Mouse (Mus musculus) MEL (cell line): ENCODE data around the gene Abhd4. TPM values are rescaled to one million over a fixed set of nuclear protein-coding genes. Genes with fewer than 3 reads are reported as not detected.

Source experiments
- DNase-seq: peaks from one replicate; pipeline ENCODE4 v3.0.0; 2011; ENCODE audit warnings: low read depth, low spot score
- H3K27ac ChIP-seq: 2 replicates; pipeline ENCODE4 v1.5.1; 2012; ENCODE audit warnings: low read depth, mild to moderate bottlenecking, control low read depth, low read length, moderate library complexity; ENCODE audit not compliant: control insufficient read depth
- H3K27me3 ChIP-seq, 2 experiments: fragments of 150-350 bp in 1 of 2; sonication (generic) in 1 of 2; 2 replicates each; pipeline ENCODE4 v1.6.1; 2012; ENCODE audit warnings: low read length in 2 of 2, mild to moderate bottlenecking in 2 of 2, improper control_type of control experiment in 1 of 2, moderate library complexity in 1 of 2; ENCODE audit not compliant: insufficient read depth in 2 of 2, control insufficient read depth in 1 of 2
- H3K36me3 ChIP-seq, 2 experiments: 2 replicates each; pipeline ENCODE4 v1.6.1; 2012 to 2014; ENCODE audit warnings: low read length in 2 of 2, improper control_type of control experiment in 1 of 2, inconsistent platforms in 1 of 2, mild to moderate bottlenecking in 1 of 2; ENCODE audit not compliant: insufficient read depth in 2 of 2, control insufficient read depth in 1 of 2
- H3K4me1 ChIP-seq, 2 experiments: fragments of 150-350 bp in 1 of 2; sonication (generic) in 1 of 2; 2 replicates each; pipeline ENCODE4 v1.6.1; 2012; ENCODE audit warnings: low read length in 2 of 2, improper control_type of control experiment in 1 of 2, mild to moderate bottlenecking in 1 of 2; ENCODE audit not compliant: insufficient read depth in 2 of 2, control insufficient read depth in 1 of 2
- H3K4me3 ChIP-seq, 2 experiments: fragments of 150-350 bp in 1 of 2; sonication (generic) in 1 of 2; 2 replicates each; pipeline ENCODE4 v1.5.1; 2012; ENCODE audit warnings: low read depth in 2 of 2, low read length in 2 of 2, mild to moderate bottlenecking in 2 of 2, moderate library complexity in 2 of 2, control low read depth in 1 of 2, improper control_type of control experiment in 1 of 2; ENCODE audit not compliant: control insufficient read depth in 1 of 2, insufficient read depth in 1 of 2
- H3K79me2 ChIP-seq: 2 replicates; pipeline ENCODE4 v1.6.1; 2012; ENCODE audit warnings: mild to moderate bottlenecking, low read length, moderate library complexity; ENCODE audit not compliant: control insufficient read depth, poor library complexity, insufficient read depth
- H3K9ac ChIP-seq: 2 replicates; pipeline ENCODE4 v1.6.1; 2012; ENCODE audit warnings: low read depth, mild to moderate bottlenecking, control low read depth, low read length, moderate library complexity; ENCODE audit not compliant: control insufficient read depth, poor library complexity, severe bottlenecking
- H3K9me3 ChIP-seq: fragments of 150-350 bp; sonication (generic); replicated peaks from 2 replicates; pipeline ENCODE4 v1.6.1; 2012; ENCODE audit warnings: mild to moderate bottlenecking, low read length, improper control_type of control experiment, moderate library complexity; ENCODE audit not compliant: insufficient read depth
- BHLHE40 ChIP-seq: IDR thresholded peaks from 2 replicates; pipeline ENCODE4 v1.6.1; 2012; ENCODE audit warnings: low read depth, mild to moderate bottlenecking, inconsistent platforms, low read length, improper control_type of control experiment, borderline replicate concordance
- CTCF ChIP-seq, 3 experiments: IDR thresholded peaks in 2 of 3; conservative IDR thresholded peaks in 1 of 3; 2 replicates each; pipeline ENCODE4 v1.5.1; 2011 to 2012; ENCODE audit warnings: low read length in 3 of 3, low read depth in 2 of 3, mild to moderate bottlenecking in 2 of 3, improper control_type of control experiment in 1 of 3, inconsistent platforms in 1 of 3, mixed read lengths in 1 of 3, moderate library complexity in 1 of 3; ENCODE audit not compliant: control insufficient read depth in 1 of 3, insufficient read depth in 1 of 3, poor library complexity in 1 of 3, severe bottlenecking in 1 of 3
- E2F4 ChIP-seq: IDR thresholded peaks from 2 replicates; pipeline ENCODE4 v1.6.1; 2011; ENCODE audit warnings: low read depth, low read length, improper control_type of control experiment, borderline replicate concordance
- ELF1 ChIP-seq: IDR thresholded peaks from 2 replicates; pipeline ENCODE4 v1.6.1; 2014; ENCODE audit warnings: low read depth, mild to moderate bottlenecking, inconsistent platforms, low read length, improper control_type of control experiment, moderate library complexity
- EP300 ChIP-seq, 2 experiments: IDR thresholded peaks; 2 replicates each; pipeline ENCODE4 v1.6.1; 2011; ENCODE audit warnings: improper control_type of control experiment in 2 of 2, low read length in 2 of 2, low read depth in 1 of 2, mild to moderate bottlenecking in 1 of 2
- GABPA ChIP-seq: IDR thresholded peaks from 2 replicates; pipeline ENCODE4 v1.6.1; 2012; ENCODE audit warnings: low read depth, mild to moderate bottlenecking, inconsistent platforms, low read length, improper control_type of control experiment, moderate library complexity
- GATA1 ChIP-seq: IDR thresholded peaks from 2 replicates; pipeline ENCODE4 v1.6.1; 2011; ENCODE audit warnings: low read depth, low read length, improper control_type of control experiment
- JUND ChIP-seq: IDR thresholded peaks from 2 replicates; pipeline ENCODE4 v1.6.1; 2011; ENCODE audit warnings: low read depth, mild to moderate bottlenecking, improper control_type of control experiment, low read length
- MAZ ChIP-seq: IDR thresholded peaks from 2 replicates; pipeline ENCODE4 v1.6.1; 2012; ENCODE audit warnings: low read depth, mild to moderate bottlenecking, inconsistent platforms, low read length, improper control_type of control experiment
- MEF2A ChIP-seq: IDR thresholded peaks from 2 replicates; pipeline ENCODE4 v1.6.1; 2014; ENCODE audit warnings: low read depth, mild to moderate bottlenecking, inconsistent platforms, low read length, improper control_type of control experiment; ENCODE audit not compliant: poor library complexity, insufficient replicate concordance, severe bottlenecking; ENCODE audit errors: extremely low read depth
- MYB ChIP-seq: IDR thresholded peaks from 2 replicates; pipeline ENCODE4 v1.6.1; 2011; ENCODE audit warnings: mild to moderate bottlenecking, low read depth, low read length, improper control_type of control experiment
- NELFE ChIP-seq: IDR thresholded peaks from 2 replicates; pipeline ENCODE4 v1.6.1; 2011; ENCODE audit warnings: low read depth, low read length, improper control_type of control experiment
- NRF1 ChIP-seq: IDR thresholded peaks from 2 replicates; pipeline ENCODE4 v1.6.1; 2014; ENCODE audit warnings: low read depth, mild to moderate bottlenecking, inconsistent platforms, low read length, improper control_type of control experiment, moderate library complexity; ENCODE audit not compliant: poor library complexity, insufficient read depth, severe bottlenecking
- POLR2AphosphoS2 ChIP-seq: IDR thresholded peaks from 2 replicates; pipeline ENCODE4 v1.6.1; 2011; ENCODE audit warnings: low read length, improper control_type of control experiment
- POLR2AphosphoS5 ChIP-seq: IDR thresholded peaks from 2 replicates; pipeline ENCODE4 v1.6.1; 2012; ENCODE audit warnings: low read depth, borderline replicate concordance, mild to moderate bottlenecking, inconsistent platforms, low read length, moderate library complexity, mixed read lengths
- RAD21 ChIP-seq: IDR thresholded peaks from 2 replicates; pipeline ENCODE4 v1.6.1; 2011; ENCODE audit warnings: mild to moderate bottlenecking, low read depth, low read length, improper control_type of control experiment
- RCOR1 ChIP-seq: IDR thresholded peaks from 2 replicates; pipeline ENCODE4 v1.6.1; 2012; ENCODE audit warnings: low read depth, mild to moderate bottlenecking, inconsistent platforms, low read length, improper control_type of control experiment
- TAL1 ChIP-seq: IDR thresholded peaks from 2 replicates; pipeline ENCODE4 v1.6.1; 2012; ENCODE audit warnings: mild to moderate bottlenecking, inconsistent platforms, low read length, moderate library complexity, mixed read lengths
- TCF12 ChIP-seq: IDR thresholded peaks from 2 replicates; pipeline ENCODE4 v1.6.1; 2014; ENCODE audit warnings: low read depth, mild to moderate bottlenecking, inconsistent platforms, low read length, improper control_type of control experiment, moderate library complexity
- UBTF ChIP-seq: IDR thresholded peaks from 2 replicates; pipeline ENCODE4 v1.6.1; 2012; ENCODE audit warnings: low read depth, mild to moderate bottlenecking, inconsistent platforms, low read length, improper control_type of control experiment, moderate library complexity, borderline replicate concordance; ENCODE audit not compliant: insufficient read depth
- USF1 ChIP-seq: IDR thresholded peaks from 2 replicates; pipeline ENCODE4 v1.6.1; 2014; ENCODE audit warnings: low read depth, mild to moderate bottlenecking, inconsistent platforms, low read length, improper control_type of control experiment, moderate library complexity
- USF2 ChIP-seq, 2 experiments: IDR thresholded peaks; 2 replicates each; pipeline ENCODE4 v1.6.1; 2011 to 2012; ENCODE audit warnings: improper control_type of control experiment in 2 of 2, low read length in 2 of 2, borderline replicate concordance in 1 of 2, inconsistent platforms in 1 of 2, low read depth in 1 of 2, mild to moderate bottlenecking in 1 of 2; ENCODE audit not compliant: insufficient read depth in 1 of 2
- ZC3H11A ChIP-seq: IDR thresholded peaks from 2 replicates; pipeline ENCODE4 v1.6.1; 2012; ENCODE audit warnings: low read depth, mild to moderate bottlenecking, inconsistent platforms, low read length, improper control_type of control experiment
- ZKSCAN1 ChIP-seq: IDR thresholded peaks from 2 replicates; pipeline ENCODE4 v1.6.1; 2012; ENCODE audit warnings: low read depth, mild to moderate bottlenecking, inconsistent platforms, low read length, improper control_type of control experiment, moderate library complexity
- ZMIZ1 ChIP-seq: IDR thresholded peaks from 2 replicates; pipeline ENCODE4 v1.6.1; 2012; ENCODE audit warnings: low read depth, mild to moderate bottlenecking, inconsistent platforms, low read length, improper control_type of control experiment, moderate library complexity
- ZNF384 ChIP-seq: IDR thresholded peaks from 2 replicates; pipeline ENCODE4 v1.6.1; 2012; ENCODE audit warnings: low read depth, mild to moderate bottlenecking, inconsistent platforms, low read length, improper control_type of control experiment
- polyA plus RNA-seq, 2 experiments: library from polyadenylated mRNA; stranded (reverse) in 1 of 2; unstranded in 1 of 2; fragments of >175 nt in 1 of 2; fragments of >200 nt in 1 of 2; gene quantifications; 2 replicates each; pipeline versions ENCODE4 v1.2.1 to v1.2.4; 2012; ENCODE audit warnings: low replicate concordance in 2 of 2, low read depth in 1 of 2; ENCODE audit not compliant: insufficient read length in 2 of 2, insufficient read depth in 1 of 2, missing spikeins in 1 of 2
- total RNA-seq: library from RNA; depleted of rRNA; stranded (reverse); fragments of 300-350 nt; gene quantifications from 2 replicates; pipeline ENCODE4 v1.2.3, GENCODE M21; 2012

Abhd4 gene
- total and polyA plus RNA-seq, 3 experiments = 13.1 to 32.0 TPM; not detected in 1

DNA sequence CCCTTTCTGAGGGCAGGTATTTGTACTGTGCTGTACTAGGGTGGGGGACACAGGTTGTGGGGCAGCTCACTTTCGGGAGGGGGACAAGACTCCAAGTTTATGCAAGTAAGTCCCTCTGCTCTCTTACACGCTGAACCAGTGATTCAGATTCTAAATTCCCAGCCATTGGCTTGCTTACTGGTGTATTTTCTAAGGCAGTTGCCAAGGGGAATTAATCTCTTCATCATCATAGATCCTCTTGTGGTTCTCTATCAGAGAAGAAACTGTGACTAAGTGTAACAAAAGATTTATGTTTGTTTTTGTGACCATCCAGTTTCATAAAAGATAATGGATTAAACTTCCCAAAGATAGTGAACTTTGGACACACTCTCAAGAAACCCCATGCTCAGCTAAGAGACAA is 40.3 kb upstream of the Abhd4 start:
- no peak for DNase-seq
- TF ChIP-seq NRF1 (no peak), MEF2A (no peak), ELF1 (no peak), TCF12 (no peak), TAL1 (no peak), ZMIZ1 (no peak), EP300 (IDR thresholded peaks at IDR 0.05; ENCODE audit: low read depth in 1 of 2, low read length in 2 of 2) (no peak), UBTF (no peak), POLR2AphosphoS5 (no peak), POLR2AphosphoS2 (no peak), BHLHE40 (no peak), JUND (no peak), ZKSCAN1 (no peak), USF1 (no peak), MAZ (no peak), RAD21 (no peak), GABPA (no peak), CTCF (IDR thresholded peaks at IDR 0.05 in 2 of 3, conservative IDR thresholded peaks at IDR 0.05 in 1 of 3; ENCODE audit: control insufficient read depth in 1 of 3, insufficient read depth in 1 of 3, low read depth in 2 of 3, low read length in 3 of 3, poor library complexity in 1 of 3, severe bottlenecking in 1 of 3) (no peak), NELFE (no peak), E2F4 (no peak)
- TF ChIP-seq, all 39 proteins: peak for 0
- no peaks in the 10 kb centered on the region for H3K9me3 ChIP-seq
- H3K4me3 ChIP-seq = no peak overlapping the region
- H3K9ac ChIP-seq = no peak overlapping the region
- H3K36me3 ChIP-seq = no peaks in the 10 kb centered on the region
- H3K27ac ChIP-seq = no peak overlapping the region
- no peaks in the 10 kb centered on the region for H3K27me3 ChIP-seq
- no peaks in the 10 kb centered on the region for H3K79me2 ChIP-seq
- no peaks in the 10 kb centered on the region for H3K4me1 ChIP-seq

GRCm38 (mm10) chr14:54214477-54214876 is 39.5 kb upstream of the Abhd4 start:
- H3K27me3 ChIP-seq = no peaks in the 10 kb centered on the region
- no peaks in the 10 kb centered on the region for H3K9me3 ChIP-seq
- no peak for DNase-seq
- H3K27ac ChIP-seq = no peak overlapping the region
- no peak overlapping the region for H3K4me3 ChIP-seq
- no peaks in the 10 kb centered on the region for H3K36me3 ChIP-seq
- no peaks in the 10 kb centered on the region for H3K4me1 ChIP-seq
- no peak for TF ChIP-seq USF2 (IDR thresholded peaks at IDR 0.05; ENCODE audit: borderline replicate concordance in 1 of 2, insufficient read depth in 1 of 2, low read depth in 1 of 2, low read length in 2 of 2)
- no peak for TF ChIP-seq EP300 (IDR thresholded peaks at IDR 0.05; ENCODE audit: low read depth in 1 of 2, low read length in 2 of 2)
- no peak for TF ChIP-seq GATA1
- TF ChIP-seq E2F4 = no peak
- no peak for TF ChIP-seq RCOR1
- TF ChIP-seq NELFE = no peak
- no peak for TF ChIP-seq MYB
- no peak for TF ChIP-seq GABPA
- TF ChIP-seq MAZ = no peak
- no peak for TF ChIP-seq ZMIZ1
- TF ChIP-seq ZNF384 = no peak
- TF ChIP-seq RAD21 = no peak
- no peak for TF ChIP-seq ZC3H11A
- TF ChIP-seq POLR2AphosphoS5 = no peak
- no peaks in the 10 kb centered on the region for H3K79me2 ChIP-seq
- no peak overlapping the region for H3K9ac ChIP-seq
